Mouse (Mus musculus) embryonic facial prominence, embryonic 12.5 days (tissue): ENCODE data around the gene Abcc4. TPM values are rescaled to one million over a fixed set of nuclear protein-coding genes. Genes with fewer than 3 reads are reported as not detected.

Source experiments
- ATAC-seq: fragments of 200-750 bp; cut with Nextera tagmentation; 2 replicates; pipeline ENCODE4 v1.8.0; 2017; ENCODE audit not compliant: insufficient number of reproducible peaks, insufficient read depth, low FRiP score, low TSS enrichment
- H3K27ac ChIP-seq: fragments of 300-500 bp; sonication (generic); 2 replicates; pipeline ENCODE4 v1.5.1; 2016; ENCODE audit warnings: mild to moderate bottlenecking
- H3K27me3 ChIP-seq: fragments of 300-500 bp; sonication (generic); 2 replicates; pipeline ENCODE4 v1.6.1; 2016; ENCODE audit warnings: mild to moderate bottlenecking, moderate library complexity
- H3K36me3 ChIP-seq: fragments of 300-500 bp; sonication (generic); 2 replicates; pipeline ENCODE4 v1.6.1; 2016; ENCODE audit warnings: mild to moderate bottlenecking
- H3K4me1 ChIP-seq: fragments of 300-500 bp; sonication (generic); 2 replicates; pipeline ENCODE4 v1.6.1; 2016
- H3K4me2 ChIP-seq: fragments of 300-500 bp; sonication (generic); replicated peaks from 2 replicates; pipeline ENCODE4 v1.6.1; 2016; ENCODE audit warnings: mild to moderate bottlenecking, moderate library complexity
- H3K4me3 ChIP-seq: fragments of 300-500 bp; sonication (generic); 2 replicates; pipeline ENCODE4 v1.5.1; 2016; ENCODE audit warnings: mild to moderate bottlenecking
- H3K9ac ChIP-seq: fragments of 300-500 bp; sonication (generic); 2 replicates; pipeline ENCODE4 v1.6.1; 2016; ENCODE audit warnings: mild to moderate bottlenecking, moderate library complexity
- H3K9me3 ChIP-seq: fragments of 300-500 bp; sonication (generic); 2 replicates; pipeline ENCODE4 v1.6.1; 2016; ENCODE audit warnings: mild to moderate bottlenecking, moderate library complexity
- WGBS: fragments of 180-500 bp; shearing (Covaris S2); methylation state at CpG from one replicate; pipeline ENCODE4 v1.1.7; 2016; 5-methylcytosine and 5-hydroxymethylcytosine counted together
- polyA plus RNA-seq: library from polyadenylated mRNA; unstranded; fragments of >200 nt; fragmentation: Nextera tagmentation; extraction: Ambion mirVana; gene quantifications from 2 replicates; pipeline ENCODE4 v1.2.1, GENCODE M21; 2016

The Abcc4 gene
- polyA plus RNA-seq, 1 experiment from 2014 or later = 2.8 TPM

GRCm38 (mm10) chr14:118709736-118710135 is 3.7 kb upstream of the Abcc4 start:
- H3K27ac ChIP-seq = no peak overlapping the region
- H3K9ac ChIP-seq = no peak overlapping the region; the same call in 1 of the 2 replicates
- H3K27me3 ChIP-seq = peaks cover 30% of the 10 kb centered on the region
- 36% methylated on average over 11 of the region's 11 CpGs for WGBS
- 0 out of 2 replicates have a peak, but pooled peaks have one; percentile 57 for ATAC-seq
- no peaks in the 10 kb centered on the region for H3K9me3 ChIP-seq
- no peaks in the 10 kb centered on the region for H3K36me3 ChIP-seq
- H3K4me1 ChIP-seq = peaks cover 22% of the 10 kb centered on the region
- no peak overlapping the region for H3K4me2 ChIP-seq
- H3K4me3 ChIP-seq = no peak overlapping the region

- Histone ChIP-seq H3K9ac (no peak overlapping the region), H3K36me3 (no peaks in the 10 kb centered on the region), H3K27ac (no peak overlapping the region), H3K4me1 (peaks cover 13% of the 10 kb centered on the region), H3K4me3 (no peak overlapping the region), H3K9me3 (no peaks in the 10 kb centered on the region), H3K27me3 (peaks cover 44% of the 10 kb centered on the region), H3K4me2 (no peak overlapping the region)
- WGBS = 76% methylated on average over 5 of the region's 5 CpGs
- no peak for ATAC-seq
These were observed 2.1 kb upstream of the Abcc4 start for GRCm38 (mm10) chr14:118708126-118708525.

GRCm38 (mm10) chr14:118706962-118707361 is 943 bp upstream of the Abcc4 start:
- Histone ChIP-seq H3K27ac (no peak overlapping the region), H3K4me2 (peak overlapping the region; percentile 88), H3K9me3 (no peaks in the 10 kb centered on the region), H3K27me3 (peaks cover 44% of the 10 kb centered on the region), H3K36me3 (no peaks in the 10 kb centered on the region), H3K4me1 (peaks cover 9% of the 10 kb centered on the region), H3K9ac (no peak overlapping the region), H3K4me3 (no peak overlapping the region)
- 81% methylated on average over 11 of the region's 11 CpGs for WGBS
- no peak for ATAC-seq

GRCm38 (mm10) chr14:118705465-118705807 is 583 bp downstream of the Abcc4 start:
- no peak for ATAC-seq
- peak overlapping the region; percentile 55 for H3K4me3 ChIP-seq
- peak overlapping the region; percentile 88 for H3K4me2 ChIP-seq
- H3K27ac ChIP-seq = no peak overlapping the region
- peaks cover 10% of the 10 kb centered on the region for H3K4me1 ChIP-seq
- no peaks in the 10 kb centered on the region for H3K36me3 ChIP-seq
- H3K9ac ChIP-seq = peak overlapping the region; percentile 39
- H3K9me3 ChIP-seq = no peaks in the 10 kb centered on the region
- H3K27me3 ChIP-seq = peaks cover 44% of the 10 kb centered on the region
- WGBS = 1% methylated on average over 10 of the region's 10 CpGs

- peaks cover 39% of the 10 kb centered on the region for H3K27me3 ChIP-seq
These were observed 2.7 kb downstream of the Abcc4 start for GRCm38 (mm10) chr14:118703363-118703762.

GRCm38 (mm10) chr14:118701991-118702608 is 3.9 kb downstream of the Abcc4 start:
- no peak overlapping the region for H3K4me3 ChIP-seq
- no peaks in the 10 kb centered on the region for H3K9me3 ChIP-seq
- 46% methylated on average over 7 of the region's 7 CpGs for WGBS
- H3K27ac ChIP-seq = no peak overlapping the region
- no peak overlapping the region for H3K9ac ChIP-seq
- no peaks in the 10 kb centered on the region for H3K36me3 ChIP-seq
- H3K4me2 ChIP-seq = no peak overlapping the region
- peaks cover 13% of the 10 kb centered on the region for H3K4me1 ChIP-seq
- ATAC-seq = no peak
- H3K27me3 ChIP-seq = peaks cover 37% of the 10 kb centered on the region

More at GRCm38 (mm10) chr14:118703363-118703762, 2.7 kb downstream of the Abcc4 start:
- ATAC-seq = no peak
- no peak overlapping the region for H3K4me3 ChIP-seq
- no peak overlapping the region for H3K27ac ChIP-seq
- no peaks in the 10 kb centered on the region for H3K9me3 ChIP-seq
- H3K4me2 ChIP-seq = no peak overlapping the region
- H3K4me1 ChIP-seq = peaks cover 13% of the 10 kb centered on the region
- no peaks in the 10 kb centered on the region for H3K36me3 ChIP-seq
- no peak overlapping the region for H3K9ac ChIP-seq
- 74% methylated on average over 9 of the region's 9 CpGs for WGBS

- no peak overlapping the region for H3K4me2 ChIP-seq
- peaks cover 9% of the 10 kb centered on the region; the same call in 1 of the 2 replicates for H3K4me1 ChIP-seq
- no peak overlapping the region for H3K9ac ChIP-seq
- no peak overlapping the region for H3K4me3 ChIP-seq
- 77% methylated on average over 7 of the region's 7 CpGs for WGBS
- peaks cover 23% of the 10 kb centered on the region for H3K27me3 ChIP-seq
- H3K9me3 ChIP-seq = no peaks in the 10 kb centered on the region
- no peaks in the 10 kb centered on the region for H3K36me3 ChIP-seq
- no peak for ATAC-seq
- H3K27ac ChIP-seq = no peak overlapping the region
These were observed 5.4 kb downstream of the Abcc4 start for GRCm38 (mm10) chr14:118700576-118700975.

GRCm38 (mm10) chr14:118699963-118700362 is 6.1 kb downstream of the Abcc4 start:
- ATAC-seq = no peak
- Histone ChIP-seq H3K36me3 (no peaks in the 10 kb centered on the region), H3K27ac (no peak overlapping the region), H3K4me3 (no peak overlapping the region), H3K4me2 (no peak overlapping the region), H3K4me1 (peaks cover 9% of the 10 kb centered on the region; the same call in 1 of the 2 replicates), H3K9ac (no peak overlapping the region), H3K27me3 (peaks cover 16% of the 10 kb centered on the region), H3K9me3 (no peaks in the 10 kb centered on the region)
- 51% methylated on average over 5 of the region's 5 CpGs for WGBS

- Histone ChIP-seq H3K4me3 (no peak overlapping the region), H3K4me2 (no peak overlapping the region), H3K9ac (no peak overlapping the region), H3K36me3 (no peaks in the 10 kb centered on the region), H3K4me1 (peaks cover 9% of the 10 kb centered on the region; the same call in 1 of the 2 replicates), H3K27ac (no peak overlapping the region), H3K27me3 (peaks cover 12% of the 10 kb centered on the region), H3K9me3 (no peaks in the 10 kb centered on the region)
- WGBS = 82% methylated on average over 10 of the region's 10 CpGs
- no peak for ATAC-seq
These were observed 6.5 kb downstream of the Abcc4 start for GRCm38 (mm10) chr14:118699508-118699907.

GRCm38 (mm10) chr14:118696556-118697289 is 9.3 kb downstream of the Abcc4 start:
- 92% methylated on average over 16 of the region's 16 CpGs for WGBS
- peaks cover 13% of the 10 kb centered on the region; the same call in 1 of the 2 replicates for H3K4me1 ChIP-seq
- H3K4me3 ChIP-seq = no peak overlapping the region
- no peaks in the 10 kb centered on the region for H3K9me3 ChIP-seq
- H3K27me3 ChIP-seq = no peaks in the 10 kb centered on the region
- no peak overlapping the region for H3K4me2 ChIP-seq
- no peak overlapping the region for H3K27ac ChIP-seq
- ATAC-seq = no peak
- no peak overlapping the region for H3K9ac ChIP-seq
- no peaks in the 10 kb centered on the region for H3K36me3 ChIP-seq

GRCm38 (mm10) chr14:118695866-118696265 is 10.2 kb downstream of the Abcc4 start:
- Histone ChIP-seq H3K36me3 (no peaks in the 10 kb centered on the region), H3K4me2 (no peak overlapping the region), H3K27me3 (no peaks in the 10 kb centered on the region), H3K9ac (no peak overlapping the region), H3K4me3 (no peak overlapping the region), H3K9me3 (no peaks in the 10 kb centered on the region), H3K27ac (no peak overlapping the region), H3K4me1 (peaks cover 13% of the 10 kb centered on the region; the same call in 1 of the 2 replicates)
- no peak for ATAC-seq
- whole genome bisulfite sequencing = 87% methylated on average over 11 of the region's 11 CpGs

- no peaks in the 10 kb centered on the region for H3K27me3 ChIP-seq
- ATAC-seq = no peak
- WGBS = 81% methylated on average over 7 of the region's 7 CpGs
These were observed 11.7 kb downstream of the Abcc4 start for GRCm38 (mm10) chr14:118694321-118694720.

More at GRCm38 (mm10) chr14:118694321-118694720, 11.7 kb downstream of the Abcc4 start:
- Histone ChIP-seq H3K36me3 (no peaks in the 10 kb centered on the region), H3K4me3 (no peak overlapping the region), H3K4me2 (no peak overlapping the region), H3K9ac (no peak overlapping the region), H3K9me3 (no peaks in the 10 kb centered on the region), H3K4me1 (peaks cover 13% of the 10 kb centered on the region; the same call in 1 of the 2 replicates), H3K27ac (no peak overlapping the region)
